Mouse (Mus musculus): ENCODE data around the gene Nus1.

- TF ChIP-seq POLR2A (IDR thresholded peaks at IDR 0.05; ENCODE audit: borderline replicate concordance, control insufficient read depth, low read depth, low read length): no peak
- no peak for TF ChIP-seq CTCF (IDR thresholded peaks at IDR 0.05; ENCODE audit: control insufficient read depth, insufficient read depth, low read length)
These were observed 17.6 kb upstream of the Nus1 start for GRCm38 (mm10) chr10:52399722-52400121.

All from bone marrow, adult 2 months (tissue).